Mouse (Mus musculus): Measurements from ENCODE around the gene Dusp16. TPM values are rescaled to one million over a fixed set of nuclear protein-coding genes. Genes with fewer than 3 reads are reported as not detected.

Gene Dusp16
- total RNA-seq, 2 experiments from 2014 or later, result 13.5 to 14.4 TPM

DNA sequence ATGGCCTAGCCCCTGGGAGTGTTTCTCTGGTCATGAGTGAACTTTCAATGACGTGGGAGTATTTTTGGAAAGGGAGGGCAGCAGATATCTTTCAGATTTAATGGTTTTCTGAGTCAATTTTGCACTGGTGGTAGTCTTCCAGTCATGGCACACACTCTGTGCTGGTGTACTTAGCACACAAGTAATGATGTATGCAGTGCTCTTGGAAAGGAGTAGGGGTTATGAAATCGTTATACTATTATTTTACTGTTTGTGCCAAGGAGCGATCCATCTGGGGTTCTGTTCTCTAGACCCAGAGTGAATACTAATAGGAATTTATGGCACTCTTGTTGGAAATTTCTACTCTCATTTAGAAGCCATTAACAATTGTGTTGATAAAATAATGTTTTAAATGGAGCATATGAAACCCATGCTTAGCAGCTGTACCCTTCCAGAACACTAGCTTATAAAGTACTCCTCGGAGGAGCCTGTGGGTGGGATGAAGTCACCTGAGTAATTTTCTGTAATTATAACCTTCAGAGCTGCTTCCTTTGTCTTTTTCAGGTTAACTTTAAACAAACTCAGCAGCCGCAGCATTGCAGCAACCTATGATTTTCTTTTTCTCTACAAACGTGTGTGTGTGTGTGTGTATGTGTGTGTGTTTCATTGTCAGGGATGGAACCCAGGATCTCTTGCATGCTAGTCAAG, 123.1 kb downstream of the Dusp16 start:
- intact Hi-C loops (cut with DNase I; ENCODE audit: low total_unique reads), result no loop called here
- DNase-seq, result no peak

DNA sequence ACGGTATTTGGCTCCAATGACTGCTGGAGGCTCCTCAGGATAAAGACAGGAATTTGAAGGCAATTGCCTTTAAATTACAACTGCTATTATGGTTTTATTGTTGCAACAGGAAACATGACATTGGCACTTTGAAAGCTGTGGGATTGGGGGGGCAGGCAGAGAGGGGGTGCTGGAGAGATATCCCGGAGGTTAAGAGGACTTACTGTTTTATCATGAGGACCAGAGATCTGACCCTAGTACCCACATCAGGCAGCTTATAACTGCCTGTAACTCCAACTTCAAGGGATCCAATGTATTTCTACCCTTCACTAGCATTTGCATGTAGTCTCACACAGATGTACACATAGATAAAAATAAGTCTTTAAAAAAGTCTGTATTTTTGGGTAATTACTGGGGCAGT, 123.9 kb downstream of the Dusp16 start:
- no peak for DNase-seq
- intact Hi-C loops (cut with DNase I; ENCODE audit: low total_unique reads), result no loop called here

DNA sequence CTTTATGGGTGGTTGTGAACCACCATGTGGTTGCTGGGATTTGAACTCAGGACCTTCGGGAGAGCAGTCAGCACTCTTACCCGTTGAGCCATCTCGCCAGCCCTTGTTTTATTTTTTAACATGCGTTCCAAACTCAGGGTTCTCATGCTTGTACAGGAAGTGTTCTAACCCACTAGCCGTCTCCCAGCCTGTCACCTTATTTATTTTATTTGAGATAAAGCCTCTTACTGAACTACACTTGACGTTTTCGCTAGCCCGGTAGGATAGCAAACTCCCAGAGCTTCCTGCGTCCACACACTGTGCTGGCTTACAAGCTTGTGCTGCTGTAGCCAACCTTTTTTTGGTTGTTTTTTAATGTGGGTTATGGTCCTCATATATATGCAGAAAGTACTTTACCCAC, 126.6 kb downstream of the Dusp16 start:
- intact Hi-C loops (cut with DNase I; ENCODE audit: low total_unique reads), result no loop called here
- DNase-seq, result no peak

Other genes starting within 250 kb of the Dusp16 start
- 10 to 100 TPM; 40.9 to 41.9 TPM for gene Lrp6, start 225.7 kb downstream of the Dusp16 start, total RNA-seq (2021)
- gene Mansc1, start 160.1 kb downstream of the Dusp16 start, total RNA-seq (2021), result 1 to 10 TPM; 2.8 to 3.4 TPM
- 10 to 100 TPM; 11.0 to 12.0 TPM for gene Borcs5, start 153.1 kb downstream of the Dusp16 start, total RNA-seq (2021)
- gene Crebl2, start 37.5 kb upstream of the Dusp16 start, total RNA-seq (2021), result 1 to 10 TPM; 3.5 to 5.0 TPM
- 1 to 10 TPM; 5.5 to 5.8 TPM for gene Gpr19, start 106.0 kb upstream of the Dusp16 start, total RNA-seq (2021)
- 10 to 100 TPM; 42.0 to 42.4 TPM for gene Cdkn1b, start 127.8 kb upstream of the Dusp16 start, total RNA-seq (2021)
- 1 to 10 TPM; 2.7 to 2.8 TPM for gene Apold1, start 189.1 kb upstream of the Dusp16 start, total RNA-seq (2021)
- gene Ddx47, start 219.0 kb upstream of the Dusp16 start, total RNA-seq (2021), result 10 to 100 TPM; 30.2 to 33.0 TPM